Mouse (Mus musculus): ENCODE measurements around the gene Macrod2.

Gene Macrod2

GRCm38 (mm10) chr2:142335103-142335999 is 1940.2 kb downstream of the Macrod2 start:
- no peak for DNase-seq (ENCODE audit: low read depth, low spot score)

- DNase-seq (ENCODE audit: low read depth, low spot score) = no peak
Measured at GRCm38 (mm10) chr2:142344021-142344420, 1948.9 kb downstream of the Macrod2 start.

GRCm38 (mm10) chr2:142344758-142345157 is 1949.6 kb downstream of the Macrod2 start:
- DNase-seq (ENCODE audit: low read depth, low spot score) = no peak

GRCm38 (mm10) chr2:142349805-142350204 is 1954.7 kb downstream of the Macrod2 start:
- no peak for DNase-seq (ENCODE audit: low read depth, low spot score)

- DNase-seq (ENCODE audit: low read depth, low spot score) = no peak
Measured at GRCm38 (mm10) chr2:142362888-142363287, 1967.8 kb downstream of the Macrod2 start.

- no peak for DNase-seq (ENCODE audit: low read depth, low spot score)
Measured at GRCm38 (mm10) chr2:142373978-142374377, 1978.9 kb downstream of the Macrod2 start.

- no peak for DNase-seq (ENCODE audit: low read depth, low spot score)
Measured at GRCm38 (mm10) chr2:142380563-142380962, 1985.5 kb downstream of the Macrod2 start.

- no peak for DNase-seq (ENCODE audit: low read depth, low spot score)
Measured at GRCm38 (mm10) chr2:142381081-142381579, 1986.0 kb downstream of the Macrod2 start.

GRCm38 (mm10) chr2:142393546-142393945 is 1998.4 kb downstream of the Macrod2 start:
- no peak for DNase-seq (ENCODE audit: low read depth, low spot score)

- DNase-seq (ENCODE audit: low read depth, low spot score) = no peak
Measured at GRCm38 (mm10) chr2:142399490-142399889, 2004.4 kb downstream of the Macrod2 start.

GRCm38 (mm10) chr2:142400781-142401180 is 2005.7 kb downstream of the Macrod2 start:
- no peak for DNase-seq (ENCODE audit: low read depth, low spot score)

GRCm38 (mm10) chr2:142401359-142401758 is 2006.2 kb downstream of the Macrod2 start:
- DNase-seq (ENCODE audit: low read depth, low spot score) = no peak

- DNase-seq (ENCODE audit: low read depth, low spot score) = no peak
Measured at GRCm38 (mm10) chr2:142403394-142403793, 2008.3 kb downstream of the Macrod2 start.

- no peak for DNase-seq (ENCODE audit: low read depth, low spot score)
Measured at GRCm38 (mm10) chr2:142404321-142404720, 2009.2 kb downstream of the Macrod2 start.

GRCm38 (mm10) chr2:142407341-142407740 is 2012.2 kb downstream of the Macrod2 start:
- no peak for DNase-seq (ENCODE audit: low read depth, low spot score)

GRCm38 (mm10) chr2:142410124-142410523 is 2015.0 kb downstream of the Macrod2 start:
- no peak for DNase-seq (ENCODE audit: low read depth, low spot score)

- DNase-seq (ENCODE audit: low read depth, low spot score) = no peak
Measured at GRCm38 (mm10) chr2:142433126-142433525, 2038.0 kb downstream of the Macrod2 start.

- DNase-seq (ENCODE audit: low read depth, low spot score) = no peak
Measured at GRCm38 (mm10) chr2:142434731-142435130, 2039.6 kb downstream of the Macrod2 start.

GRCm38 (mm10) chr2:142437606-142438461 is 2042.7 kb downstream of the Macrod2 start:
- no peak for DNase-seq (ENCODE audit: low read depth, low spot score)
